In the genomic region with DNA sequence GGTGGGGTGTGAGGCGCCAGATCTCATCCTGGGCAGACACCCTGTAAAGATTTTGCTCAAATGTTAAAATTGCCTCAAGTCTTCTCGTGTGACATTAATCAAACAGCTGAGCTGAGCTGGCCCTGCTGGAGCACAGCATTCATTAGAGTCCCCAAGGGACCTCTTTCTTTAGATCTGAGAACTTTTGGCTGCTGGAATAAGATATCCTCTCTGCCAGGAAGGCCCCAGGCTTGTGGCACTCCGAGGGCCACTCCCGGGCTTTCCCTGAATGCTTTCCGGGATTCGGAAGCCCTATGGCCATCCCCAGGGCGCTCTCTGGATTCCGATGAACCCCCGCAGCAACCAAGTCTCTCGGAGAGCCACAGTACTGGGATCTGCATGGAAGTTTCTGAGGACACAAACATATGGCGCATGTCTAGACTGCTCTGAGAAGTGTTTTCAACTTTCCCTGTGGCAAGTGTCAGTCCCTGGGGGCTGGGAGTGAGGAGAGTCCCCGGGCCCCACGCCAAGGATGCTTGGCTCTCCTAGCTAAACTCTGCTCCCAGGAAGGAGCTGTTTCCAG, we compare ENCODE assay signal across 9 mouse cellular contexts. TPM values are rescaled to one million over a fixed set of nuclear protein-coding genes. Genes with fewer than 3 reads are reported as not detected.
DNase-seq lines count a peak whose midpoint lies in the region; ATAC-seq lines count a peak whose summit lies in the region.
"Had no signal": no experiment of that assay in that cellular context is flagged by ENCODE, and none has a peak within 500 bp of the region (broad histone marks: within the 10 kb centered on the region; RNA-seq: fewer than 3 reads in every experiment).

No protein-coding gene starts in this region.

- H3K27me3 ChIP-seq in midbrain, embryonic 10.5 days (ENCODE audit: low read depth, poor library complexity, severe bottlenecking), result 0 out of 2 replicates have a peak, but pooled peaks cover 8% of the 10 kb centered on the region
- no peaks in the 10 kb centered on the region for H3K27me3 ChIP-seq in stomach, embryonic 16.5 days (ENCODE audit: control insufficient read depth, insufficient read depth, low read length)
- H3K27me3 ChIP-seq: Patski had no signal

- H3K9ac ChIP-seq in stomach, embryonic 16.5 days (ENCODE audit: low read length), result peak overlapping the region; percentile 28; the same call in 1 of the 2 replicates

- 6% methylated on average over 13 of the region's 13 CpGs for WGBS in midbrain, embryonic 10.5 days
- 11% methylated on average over 13 of the region's 13 CpGs for WGBS in stomach, embryonic 16.5 days

- 0 out of 2 replicates have a peak, but pooled peaks cover 3% of the 10 kb centered on the region for H3K36me3 ChIP-seq in midbrain, embryonic 10.5 days
- no peaks in the 10 kb centered on the region for H3K36me3 ChIP-seq in stomach, embryonic 16.5 days (ENCODE audit: control insufficient read depth, insufficient read depth, low read length)

- peak overlapping the region; percentile 45 for H3K4me2 ChIP-seq in stomach, embryonic 16.5 days (ENCODE audit: low read depth, low read length)

- H3K9me3 ChIP-seq in midbrain, embryonic 10.5 days (replicated peaks), result no peaks in the 10 kb centered on the region; the same call in 1 of the 2 replicates
- no peaks in the 10 kb centered on the region for H3K9me3 ChIP-seq in stomach, embryonic 16.5 days (replicated peaks; ENCODE audit: control insufficient read depth, low read length)

- peaks cover 28% of the 10 kb centered on the region for H3K4me1 ChIP-seq in midbrain, embryonic 10.5 days
- H3K4me1 ChIP-seq in stomach, embryonic 16.5 days (ENCODE audit: control insufficient read depth, insufficient read depth, low read length), result peaks cover 16% of the 10 kb centered on the region

- DNase-seq in urinary bladder, postnatal 14 days (ENCODE audit: low spot score), result peak; percentile 60
- no peak for DNase-seq in urinary bladder, postnatal 10 days (ENCODE audit: low spot score)
- peak; percentile 43 to 76 for DNase-seq in frontal cortex, adult 2 months (ENCODE audit: extremely low spot score in 1 of 2, low spot score in 1 of 2)
- DNase-seq in heart, postnatal 36 days, result peak; percentile 69 to 75
- DNase-seq in kidney, postnatal 4 days, result peak; percentile 84 to 89
- peak; percentile 47 for DNase-seq in midbrain, embryonic 10.5 days (ENCODE audit: low spot score)
- DNase-seq in B cell, adult 2 months, result no peak

- H3K27ac ChIP-seq in midbrain, embryonic 10.5 days (replicated peaks), result peak overlapping the region; percentile 88
- H3K27ac ChIP-seq in stomach, embryonic 16.5 days (ENCODE audit: low read length), result peak overlapping the region; percentile 80

- intact Hi-C loops in heart, postnatal 36 days (cut with DNase I), result loop anchor here (2.0 to 5.0 kb wide), 3 partner anchors 40 to 100 kb away; partner anchors contain the start of gene Rgs16

- peak; percentile 81 for ATAC-seq in stomach, embryonic 16.5 days (ENCODE audit: insufficient read depth, low FRiP score)
- ATAC-seq: Patski had no signal

- peak overlapping the region; percentile 45 for H3K4me3 ChIP-seq in midbrain, embryonic 10.5 days
- H3K4me3 ChIP-seq in stomach, embryonic 16.5 days (replicated peaks; ENCODE audit: low read length), result peak overlapping the region; percentile 15

RNA-seq across cellular contexts. Expression of gene Rgs8, which starts 10.8 kb away (rescaled TPM):
- 32.9 and 38.2 TPM in 2 replicates for polyA plus RNA-seq in frontal cortex, adult 2 months (2012; rRNA removed)
- not detected for total RNA-seq in heart, postnatal 36 days (2021)
- polyA plus RNA-seq in midbrain, embryonic 10.5 days (2016; fragmentation: Nextera tagmentation; extraction: Ambion mirVana), result 8.3 and 15.1 TPM in 2 replicates
- polyA plus RNA-seq in stomach, embryonic 16.5 days (2015; fragmentation: Nextera tagmentation; extraction: Ambion mirVana), result 0.32 and 0.50 TPM in 2 replicates

Comparison
In these comparisons a context has a peak if more than half of its experiments do, and no peak if none do; other contexts are left out.
1. DNase-seq: peak in urinary bladder, postnatal 14 days (single experiment), frontal cortex, adult 2 months (2 of 2), heart, postnatal 36 days (2 of 2), kidney, postnatal 4 days (2 of 2) and midbrain, embryonic 10.5 days (single experiment); none in urinary bladder, postnatal 10 days (single experiment) and B cell, adult 2 months (0 of 2).